Mouse (Mus musculus): ENCODE data around the gene Trim13. TPM values are rescaled to one million over a fixed set of nuclear protein-coding genes. Genes with fewer than 3 reads are reported as not detected.

Gene Trim13
- polyA plus RNA-seq, 2 experiments from 2014 or later = 5.3 to 8.0 TPM

GRCm38 (mm10) chr14:61613319-61613718, 15.3 kb downstream of the Trim13 start:
- no peak for ATAC-seq

DNA sequence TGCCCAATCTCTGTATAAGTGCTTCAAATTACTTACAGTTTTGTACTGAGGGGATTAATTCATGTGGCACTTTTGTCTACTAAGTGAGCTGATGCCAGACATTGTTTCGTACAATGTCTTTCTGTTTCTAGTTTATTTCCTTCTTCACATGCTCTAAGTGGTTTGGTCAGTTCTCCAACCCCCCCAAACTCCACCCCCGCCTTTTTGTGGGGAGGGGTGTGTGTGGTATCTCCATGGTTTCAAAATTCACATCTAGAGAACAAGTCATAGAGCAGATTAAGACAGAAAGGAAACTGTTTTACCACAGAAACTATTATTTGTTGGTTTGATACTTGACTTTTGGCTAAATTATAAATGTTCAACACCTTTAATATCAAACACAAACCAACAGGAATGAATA, 22.3 kb downstream of the Trim13 start:
- no peak for ATAC-seq

- ATAC-seq = no peak
Observed at GRCm38 (mm10) chr14:61635969-61636368, 37.9 kb downstream of the Trim13 start.

DNA sequence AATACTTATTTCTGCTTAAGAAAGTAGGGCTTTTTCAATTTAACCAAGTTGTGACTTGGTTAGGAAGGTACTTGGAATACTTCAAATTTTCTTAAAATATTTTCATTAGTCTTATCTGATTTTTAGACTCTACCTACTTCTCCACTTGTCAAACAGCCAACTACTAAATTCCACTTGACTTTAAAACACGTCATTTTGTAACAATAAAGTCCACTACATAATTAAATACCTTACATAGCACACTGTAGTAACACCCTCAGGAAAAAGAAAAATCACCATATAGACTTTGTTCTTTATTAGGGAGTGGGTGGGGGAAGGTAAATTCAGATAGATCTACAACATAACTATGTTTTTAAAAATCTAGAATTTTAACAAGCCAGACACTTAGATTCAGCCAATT, 44.6 kb downstream of the Trim13 start:
- no peak for ATAC-seq

DNA sequence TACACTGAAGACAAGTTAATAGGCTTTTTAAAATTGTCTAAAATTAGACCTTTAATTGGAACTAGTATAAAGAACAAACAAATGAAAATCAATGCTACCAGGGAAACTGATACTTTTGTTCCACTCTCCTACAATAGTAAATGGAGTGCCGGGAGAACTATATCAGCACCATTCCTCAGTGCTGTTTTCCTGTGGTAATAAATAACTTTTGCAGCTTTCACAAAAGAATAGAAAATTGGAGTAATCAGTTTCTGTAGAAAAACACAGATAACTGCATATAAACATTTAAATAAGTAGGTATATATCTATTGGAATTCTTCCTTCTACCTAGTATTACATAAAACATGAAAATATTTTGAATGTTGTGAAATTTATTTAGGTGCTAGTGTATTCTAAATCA, 47.5 kb downstream of the Trim13 start:
- no peak for ATAC-seq

DNA sequence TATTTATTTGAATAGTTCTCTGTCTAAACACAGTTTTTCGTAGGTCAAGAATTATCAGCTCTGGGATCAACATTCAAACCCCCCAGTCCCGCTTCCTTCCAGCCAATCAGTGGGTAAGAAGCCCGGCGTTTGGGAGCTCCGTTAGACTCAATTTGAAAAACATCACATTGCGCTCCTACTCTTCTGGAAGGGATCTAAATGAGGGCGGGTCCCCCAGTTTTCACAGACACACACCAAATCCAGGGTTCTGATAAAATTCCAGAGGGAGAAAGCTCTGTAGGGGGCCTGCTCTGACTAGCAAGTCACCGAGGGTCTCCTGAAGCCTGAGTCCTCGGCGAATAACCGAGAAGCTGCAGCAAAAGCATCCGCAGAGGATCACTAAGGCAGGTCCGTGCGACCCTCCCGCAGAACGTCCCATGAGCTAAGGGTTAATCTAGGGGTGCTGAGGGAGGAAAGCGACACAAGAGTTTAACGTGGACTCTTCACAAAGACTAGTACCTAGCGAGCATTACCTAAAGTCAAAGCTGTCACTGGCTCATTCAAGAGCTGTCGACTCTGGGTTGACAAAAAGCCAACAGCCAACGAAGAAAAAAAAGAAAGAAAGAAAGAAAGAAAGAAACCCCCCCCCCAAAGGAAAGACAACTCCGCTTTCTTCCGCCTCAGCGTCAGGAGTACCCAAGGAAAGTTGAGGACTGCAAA, 49.3 kb downstream of the Trim13 start:
- no peak for ATAC-seq

GRCm38 (mm10) chr14:61647881-61648684, 50.0 kb downstream of the Trim13 start:
- peak; percentile 9 for ATAC-seq

- ATAC-seq = peak; percentile 86
Observed at GRCm38 (mm10) chr14:61648685-61649504, 50.8 kb downstream of the Trim13 start.

- no peak for ATAC-seq
Observed at GRCm38 (mm10) chr14:61650291-61650960, 52.4 kb downstream of the Trim13 start.

Other genes starting within 250 kb of the Trim13 start
- 10 to 100 TPM in 1 of 2 experiments, 1 to 10 TPM in 1; 6.7 to 10.3 TPM for gene Ebpl, start 237.8 kb upstream of the Trim13 start, polyA plus RNA-seq (2017; shearing (Covaris generic))
- 10 to 100 TPM; 40.5 to 42.7 TPM for gene Kpna3, start 158.4 kb upstream of the Trim13 start, polyA plus RNA-seq (2017; shearing (Covaris generic))
- 1 to 10 TPM; 7.1 to 8.5 TPM for gene Spryd7, start 41.4 kb upstream of the Trim13 start, polyA plus RNA-seq (2017; shearing (Covaris generic))
- under 1 TPM; 0.48 to 0.80 TPM for gene Kcnrg, start 9.2 kb downstream of the Trim13 start, polyA plus RNA-seq (2017; shearing (Covaris generic))